Mouse (Mus musculus) liver, embryonic 14.5 days (tissue): Measurements from ENCODE around the gene Yap1. TPM values are rescaled to one million over a fixed set of nuclear protein-coding genes. Genes with fewer than 3 reads are reported as not detected.

Experiments
- ATAC-seq: fragments of 200-750 bp; cut with Nextera tagmentation; 2 replicates; pipeline ENCODE4 v1.8.0; 2017; ENCODE audit warnings: moderate number of reproducible peaks, mild to moderate bottlenecking, moderate library complexity; ENCODE audit not compliant: insufficient read depth
- DNase-seq, 3 experiments: peaks; one replicate each; pipeline ENCODE4 v3.0.0-alpha.2; 2012 to 2013; ENCODE audit warnings: low read depth in 3 of 3, low spot score in 3 of 3
- H3K27ac ChIP-seq: fragments of 300-500 bp; sonication (generic); 2 replicates; pipeline ENCODE4 v1.5.1; 2014; ENCODE audit warnings: moderate library complexity, mild to moderate bottlenecking, control low read depth, inconsistent platforms
- H3K27me3 ChIP-seq: fragments of 300-500 bp; sonication (generic); 2 replicates; pipeline ENCODE4 v1.6.1; 2014; ENCODE audit warnings: mild to moderate bottlenecking, low read length, moderate library complexity; ENCODE audit not compliant: control insufficient read depth, insufficient read depth
- H3K36me3 ChIP-seq: fragments of 300-500 bp; sonication (generic); replicated peaks from 2 replicates; pipeline ENCODE4 v1.6.1; 2014; ENCODE audit warnings: low read depth; ENCODE audit not compliant: control insufficient read depth, insufficient read depth
- H3K4me1 ChIP-seq, 2 experiments: fragments of 200-500 bp in 1 of 2; fragments of 300-500 bp in 1 of 2; sonication (generic) in 1 of 2; replicated peaks; 2 replicates each; pipeline ENCODE4 v1.6.1; 2012 to 2014; ENCODE audit warnings: antibody characterized with exemption in 1 of 2, inconsistent platforms in 1 of 2, low read length in 1 of 2; ENCODE audit not compliant: control insufficient read depth in 2 of 2, insufficient read depth in 2 of 2
- H3K4me2 ChIP-seq: fragments of 300-500 bp; sonication (generic); 2 replicates; pipeline ENCODE4 v1.6.1; 2014; ENCODE audit warnings: low read depth, mild to moderate bottlenecking, control low read depth, moderate library complexity
- H3K4me3 ChIP-seq, 2 experiments: fragments of 200-500 bp in 1 of 2; fragments of 300-500 bp in 1 of 2; sonication (generic) in 1 of 2; 2 replicates each; pipeline ENCODE4 v1.5.1; 2012 to 2014; ENCODE audit warnings: low read depth in 2 of 2, low read length in 2 of 2, mild to moderate bottlenecking in 2 of 2, control low read depth in 1 of 2, inconsistent platforms in 1 of 2, moderate library complexity in 1 of 2; ENCODE audit not compliant: insufficient read depth in 1 of 2
- H3K9ac ChIP-seq: fragments of 300-500 bp; sonication (generic); replicated peaks from 2 replicates; pipeline ENCODE4 v1.6.1; 2014; ENCODE audit warnings: mild to moderate bottlenecking, control low read depth, moderate library complexity
- H3K9me3 ChIP-seq: fragments of 300-500 bp; sonication (generic); 2 replicates; pipeline ENCODE4 v1.6.1; 2016; ENCODE audit warnings: low read length, mixed read lengths; ENCODE audit not compliant: control insufficient read depth
- CTCF ChIP-seq: IDR thresholded peaks from 2 replicates; pipeline ENCODE4 v1.5.1; 2016; ENCODE audit warnings: antibody characterized with exemption, low read depth, control low read depth
- EP300 ChIP-seq: IDR thresholded peaks from 2 replicates; pipeline ENCODE4 v1.6.1; 2016; ENCODE audit warnings: antibody characterized with exemption, low read depth
- WGBS: fragments of 180-500 bp; shearing (Covaris S2); extraction: QIAGEN DNeasy Blood & Tissue Kit; methylation state at CpG from one replicate; pipeline ENCODE4 v1.1.7; 2014; ENCODE audit not compliant: insufficient replicate concordance; 5-methylcytosine and 5-hydroxymethylcytosine counted together
- polyA plus RNA-seq, 2 experiments: library from polyadenylated mRNA; depleted of rRNA in 1 of 2; stranded (reverse) in 1 of 2; unstranded in 1 of 2; fragments of >200 nt; fragmentation: Nextera tagmentation in 1 of 2; extraction: Ambion mirVana in 1 of 2; gene quantifications; 2 replicates each; pipeline versions ENCODE4 v1.2.1 to v1.2.3; 2012 to 2014

Gene Yap1
- polyA plus RNA-seq, 2 experiments: 2.9 to 4.1 TPM

DNA sequence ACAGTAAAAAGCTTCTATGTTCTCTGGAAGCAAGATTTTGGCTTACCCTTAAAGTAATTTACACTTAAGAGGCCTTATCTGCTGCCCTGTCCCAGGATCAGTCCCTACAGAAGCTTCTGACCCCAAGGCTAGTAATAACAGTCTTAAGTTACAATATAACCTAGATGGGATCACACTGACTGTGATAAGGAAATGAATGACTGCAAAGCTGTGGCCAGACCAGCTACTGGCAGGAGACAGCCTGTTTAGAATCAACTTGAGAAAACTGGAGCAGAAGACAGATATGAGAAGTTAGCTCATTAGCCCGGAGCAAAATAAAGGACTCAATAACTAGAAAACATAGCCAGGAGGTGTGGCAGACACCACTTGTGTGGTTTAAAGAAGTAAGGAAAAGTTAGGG lies 97.8 kb downstream of the Yap1 start:
- ATAC-seq: no peak
- no peaks in the 10 kb centered on the region for H3K36me3 ChIP-seq
- H3K27ac ChIP-seq: no peak overlapping the region
- no peak overlapping the region for H3K9ac ChIP-seq
- 64% methylated on average over 1 of the region's 1 CpGs for WGBS
- DNase-seq: no peak
- TF ChIP-seq EP300 (no peak), CTCF (no peak)
- no peaks in the 10 kb centered on the region for H3K9me3 ChIP-seq
- no peaks in the 10 kb centered on the region for H3K27me3 ChIP-seq
- H3K4me2 ChIP-seq: no peak overlapping the region
- no peak overlapping the region for H3K4me3 ChIP-seq
- peaks cover 0 to 9% of the 10 kb centered on the region in 2 experiments; a peak in 2 of 4 replicates for H3K4me1 ChIP-seq

DNA sequence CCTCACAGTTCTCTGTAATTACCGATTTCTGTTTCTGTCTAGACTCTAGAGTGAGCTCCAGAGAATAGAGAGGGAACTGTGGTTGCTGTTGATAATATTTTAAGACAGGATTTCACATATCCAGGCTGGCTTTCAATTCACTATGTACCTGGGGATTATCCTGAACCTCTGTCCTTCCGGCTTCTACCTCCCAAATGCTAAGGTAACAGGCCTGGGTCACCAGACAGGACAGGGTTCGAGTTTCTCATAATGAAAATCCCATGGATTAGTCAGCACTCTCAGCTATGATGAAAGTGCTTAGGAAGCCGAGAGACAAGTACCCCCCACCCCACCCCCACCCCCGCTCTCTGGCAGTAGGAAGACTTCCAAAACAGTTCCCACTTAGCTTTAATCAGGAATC lies 100.6 kb downstream of the Yap1 start:
- no peak for TF ChIP-seq CTCF
- TF ChIP-seq EP300: no peak
- Histone ChIP-seq H3K9ac (no peak overlapping the region), H3K27ac (no peak overlapping the region), H3K4me3 (no peak overlapping the region), H3K9me3 (no peaks in the 10 kb centered on the region), H3K36me3 (no peaks in the 10 kb centered on the region), H3K27me3 (no peaks in the 10 kb centered on the region), H3K4me1 (peaks cover 0 to 9% of the 10 kb centered on the region in 2 experiments; a peak in 2 of 4 replicates), H3K4me2 (no peak overlapping the region)
- WGBS: 50% methylated on average over 5 of the region's 5 CpGs
- DNase-seq (no peak), ATAC-seq (no peak)

DNA sequence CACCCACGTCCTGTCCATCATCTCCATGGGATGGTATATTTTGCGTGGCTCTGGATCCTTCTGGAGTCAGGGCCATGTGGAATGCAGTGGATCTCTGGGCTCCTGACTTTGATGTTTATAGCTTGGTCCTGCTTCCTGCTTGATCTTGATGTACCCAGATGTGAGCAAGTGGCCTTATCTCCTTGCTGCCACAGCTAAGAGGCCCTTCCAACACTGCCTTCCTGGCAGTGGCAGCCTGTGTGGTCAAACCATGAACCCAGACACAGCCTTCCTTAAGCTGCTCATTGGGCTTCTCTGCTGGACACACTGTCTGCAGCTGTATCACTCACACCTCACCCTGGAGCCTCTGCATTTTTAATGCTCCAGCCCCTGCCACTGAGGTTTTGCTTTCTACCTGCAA lies 101.1 kb downstream of the Yap1 start:
- H3K4me1 ChIP-seq: peaks cover 0 to 9% of the 10 kb centered on the region in 2 experiments; a peak in 2 of 4 replicates
- H3K4me2 ChIP-seq: no peak overlapping the region
- DNase-seq (no peak), ATAC-seq (0 out of 2 replicates have a peak, but pooled peaks have one; percentile 45)
- H3K27me3 ChIP-seq: no peaks in the 10 kb centered on the region
- no peak overlapping the region for H3K4me3 ChIP-seq
- no peaks in the 10 kb centered on the region for H3K36me3 ChIP-seq
- TF ChIP-seq EP300: no peak
- no peak for TF ChIP-seq CTCF
- 56% methylated on average over 2 of the region's 2 CpGs for WGBS
- no peaks in the 10 kb centered on the region for H3K9me3 ChIP-seq
- H3K27ac ChIP-seq: no peak overlapping the region
- no peak overlapping the region for H3K9ac ChIP-seq

DNA sequence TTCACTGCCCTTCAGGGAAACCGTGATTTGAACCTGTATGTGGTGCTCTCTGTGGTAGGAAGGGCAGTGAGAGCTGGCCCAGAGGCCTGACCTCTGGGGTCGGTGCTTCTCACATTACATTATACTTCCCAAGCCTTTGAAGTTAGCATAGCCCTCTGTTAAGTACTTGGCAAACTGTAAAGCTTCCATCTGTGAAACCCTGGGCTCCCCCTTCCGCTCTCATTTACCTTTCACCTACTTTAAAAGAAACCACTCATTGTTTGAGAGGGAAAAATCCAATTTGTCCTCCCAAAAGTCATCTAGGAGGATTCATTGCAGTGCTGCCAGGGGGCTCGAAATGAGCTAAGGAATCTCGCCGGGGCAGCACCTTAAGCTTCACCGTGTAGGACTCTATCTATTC lies 102.1 kb downstream of the Yap1 start:
- Histone ChIP-seq H3K9me3 (no peaks in the 10 kb centered on the region), H3K4me3 (no peak overlapping the region), H3K9ac (no peak overlapping the region), H3K27me3 (no peaks in the 10 kb centered on the region), H3K4me1 (peaks cover 0 to 9% of the 10 kb centered on the region in 2 experiments; a peak in 2 of 4 replicates), H3K4me2 (no peak overlapping the region), H3K36me3 (no peaks in the 10 kb centered on the region), H3K27ac (no peak overlapping the region)
- no peak for TF ChIP-seq EP300
- TF ChIP-seq CTCF: no peak
- DNase-seq (no peak), ATAC-seq (no peak)
- 58% methylated on average over 7 of the region's 7 CpGs for WGBS

DNA sequence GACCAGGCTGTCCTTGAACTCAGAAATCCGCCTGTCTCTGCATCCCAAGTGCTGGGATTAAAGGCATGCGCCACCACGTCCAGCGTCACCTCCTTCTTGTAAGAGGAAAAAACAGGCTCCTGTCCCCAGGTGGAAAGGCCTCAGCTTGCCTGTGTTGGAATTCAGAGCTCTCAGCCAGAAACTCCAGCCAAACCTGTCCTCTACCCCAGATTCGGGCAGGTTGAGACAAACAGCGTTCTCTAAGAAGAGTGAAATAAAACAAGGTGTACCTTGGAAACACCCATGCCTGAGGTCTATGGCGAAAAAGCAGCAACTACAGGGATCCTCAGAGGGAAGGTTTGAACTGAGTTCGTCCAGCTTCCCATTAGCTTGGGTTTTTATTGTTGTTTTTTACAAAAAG lies 103.4 kb downstream of the Yap1 start:
- H3K27me3 ChIP-seq: no peaks in the 10 kb centered on the region
- no peak for ATAC-seq
- H3K36me3 ChIP-seq: no peaks in the 10 kb centered on the region
- H3K9ac ChIP-seq: no peak overlapping the region
- peaks cover 0 to 9% of the 10 kb centered on the region in 2 experiments; a peak in 2 of 4 replicates for H3K4me1 ChIP-seq
- H3K27ac ChIP-seq: no peak overlapping the region
- H3K4me2 ChIP-seq: no peak overlapping the region
- H3K4me3 ChIP-seq: no peak overlapping the region
- no peaks in the 10 kb centered on the region for H3K9me3 ChIP-seq
- DNase-seq: no peak
- WGBS: 69% methylated on average over 8 of the region's 8 CpGs
- TF ChIP-seq CTCF (no peak), EP300 (no peak)
